Mouse (Mus musculus) spleen, postnatal 36 days (tissue): ENCODE measurements around the gene Slc25a16.
"Not testable (repeated sequence)": the region's sequence is repeated elsewhere in the genome, so short reads cannot be mapped to it uniquely, and the experiment has no call there.

Experiments
- DNase-seq, 2 experiments: peaks; one replicate each; pipeline ENCODE4 v3.0.0; 2022; ENCODE audit warnings: low spot score in 2 of 2, mixed read lengths in 1 of 2

The Slc25a16 gene

DNA sequence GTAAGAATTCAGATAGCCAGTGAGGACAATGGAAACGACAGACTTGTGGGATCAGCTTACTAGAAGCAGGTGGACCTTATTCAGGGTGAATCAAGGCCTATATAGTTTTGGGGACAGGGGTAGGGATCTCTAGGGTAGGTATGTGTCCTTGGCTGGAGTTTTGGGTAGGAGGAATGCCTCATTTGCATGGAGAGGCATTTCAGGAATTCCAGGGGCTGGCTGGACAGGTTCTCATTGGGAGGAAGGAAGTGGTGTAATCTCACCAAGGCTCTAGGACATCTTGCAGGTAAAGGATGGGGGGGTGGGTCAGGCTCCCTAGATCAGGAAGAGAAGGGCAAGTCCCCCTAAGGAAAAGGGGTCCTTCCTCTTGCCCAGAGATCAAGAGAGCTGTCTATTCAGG lies 17.6 kb upstream of the Slc25a16 start:
- no peak for DNase-seq

DNA sequence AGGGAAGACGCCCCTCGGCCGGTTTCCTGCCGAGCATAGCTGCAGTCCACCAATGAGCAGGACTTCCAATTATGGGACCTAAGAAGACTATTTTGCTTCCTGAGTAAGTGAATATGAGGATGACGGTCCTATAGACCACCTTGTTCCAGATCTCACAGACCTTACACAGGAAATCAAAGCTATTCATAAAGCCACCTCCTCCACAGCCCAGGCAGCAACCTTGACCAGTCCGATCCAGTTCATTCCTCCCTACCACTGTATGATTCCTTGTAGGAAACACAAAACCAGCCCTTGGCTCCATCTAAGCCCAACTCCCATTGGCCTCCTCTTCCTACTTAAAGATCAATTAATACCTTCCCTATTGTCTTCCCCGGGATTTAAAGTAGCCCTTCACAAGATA lies 14.1 kb upstream of the Slc25a16 start:
- no peak for DNase-seq

DNA sequence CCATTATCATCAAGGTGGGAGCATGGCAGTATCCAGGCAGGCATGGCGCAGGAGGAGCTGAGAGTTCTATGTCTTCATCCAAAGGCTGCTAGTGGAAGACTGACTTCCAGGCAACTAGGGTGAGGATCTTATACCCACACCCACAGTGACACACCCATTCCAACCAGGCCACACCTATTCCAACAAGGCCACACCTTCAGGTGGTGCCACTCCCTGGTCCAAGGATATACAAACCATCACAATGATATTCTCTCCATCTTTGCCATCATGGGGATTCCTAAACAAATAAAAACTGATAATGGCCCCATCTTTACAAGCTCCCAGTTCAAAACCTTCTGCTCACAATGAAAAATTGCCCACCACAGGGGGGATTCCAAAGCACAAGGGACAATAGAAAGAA lies 11.5 kb upstream of the Slc25a16 start, which contains the start of gene Tet1:
Tet1 (minus strand) TSS at position 101 of the 400 bp plus-strand sequence.
- not testable (repeated sequence) for DNase-seq

DNA sequence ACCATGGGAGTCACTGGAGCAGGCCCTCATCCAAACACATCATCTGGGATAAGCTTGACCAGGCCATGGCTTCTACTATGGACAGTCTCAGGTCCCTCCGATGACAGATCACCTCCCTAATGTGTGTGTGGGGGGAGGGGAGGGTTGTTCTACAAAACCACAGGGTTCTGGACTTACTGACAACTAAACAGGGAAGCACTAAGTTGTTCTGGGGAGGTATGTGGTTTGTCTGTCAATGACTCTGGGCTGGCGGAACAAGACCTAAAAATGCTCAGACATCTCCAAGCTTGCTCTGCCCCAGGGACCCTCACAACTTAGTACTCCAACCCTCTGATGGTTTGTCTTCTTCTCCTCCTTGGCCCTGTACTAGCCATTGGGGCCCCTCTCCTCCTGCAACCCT lies 9.3 kb upstream of the Slc25a16 start:
- no peak for DNase-seq

DNA sequence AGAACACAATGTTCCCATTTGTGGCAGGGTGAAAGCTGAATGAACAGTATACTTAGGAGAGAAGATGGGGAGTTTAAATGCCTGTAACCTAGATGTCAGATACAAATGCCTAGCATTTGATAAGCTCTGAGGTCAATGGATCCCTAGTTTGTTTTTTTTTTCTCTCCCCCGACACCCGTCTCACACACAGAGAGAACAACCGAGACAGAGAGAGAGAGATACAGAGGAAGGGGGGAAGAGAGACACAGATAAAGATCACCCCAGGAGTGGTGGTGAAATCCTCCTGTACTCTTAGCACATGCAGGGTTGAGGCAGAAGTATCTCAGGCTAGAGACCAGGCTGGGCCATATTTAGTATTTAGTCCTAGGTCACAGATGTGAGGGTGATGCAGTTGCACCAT lies 1.4 kb upstream of the Slc25a16 start:
- no peak for DNase-seq

DNA sequence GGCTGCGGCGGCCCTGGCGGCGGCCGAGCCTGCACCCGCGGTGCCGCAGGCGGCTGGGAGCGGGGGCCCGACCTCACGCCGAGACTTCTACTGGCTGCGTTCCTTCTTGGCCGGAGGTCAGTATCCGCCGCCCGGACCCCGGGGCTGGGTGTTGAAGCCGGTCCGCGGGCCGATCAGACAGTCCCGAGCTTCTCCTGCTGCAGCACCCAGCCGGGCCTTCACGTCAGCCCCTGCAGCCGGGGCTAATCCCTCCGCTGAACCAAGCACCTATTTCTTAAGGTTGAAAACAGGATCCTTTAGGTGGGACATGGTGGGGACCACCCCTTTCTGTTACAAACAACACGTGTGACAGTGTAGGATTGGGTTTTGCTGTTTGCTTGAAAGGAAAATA lies 328 bp downstream of the Slc25a16 start:
- DNase-seq: no peak

DNA sequence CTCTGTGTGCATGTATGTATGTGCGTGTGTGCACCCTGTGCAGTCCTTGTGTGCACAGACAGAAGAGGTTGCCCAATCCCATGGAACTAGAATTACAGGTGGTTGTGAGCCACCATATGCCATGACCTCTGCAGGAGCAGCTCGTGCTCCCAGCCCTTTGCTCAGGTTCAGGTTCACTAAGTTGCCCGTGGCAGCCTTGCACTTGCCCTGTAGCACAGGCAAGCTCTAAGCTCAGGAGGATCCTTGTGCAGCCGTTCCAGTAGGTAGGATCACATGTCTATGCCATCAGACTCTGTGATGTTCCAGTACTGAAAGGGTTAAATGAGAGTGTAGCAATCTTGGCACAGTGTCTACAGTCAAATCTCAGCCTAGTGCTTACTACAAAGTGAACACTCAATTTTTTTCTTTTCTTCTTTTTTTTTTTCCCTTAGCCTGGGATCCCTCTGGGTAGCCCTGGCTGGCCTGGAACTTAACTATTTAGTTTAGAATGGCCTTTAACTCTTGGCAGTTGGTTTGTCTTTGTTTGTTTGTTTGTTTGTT lies 3.7 kb downstream of the Slc25a16 start:
- no peak for DNase-seq

DNA sequence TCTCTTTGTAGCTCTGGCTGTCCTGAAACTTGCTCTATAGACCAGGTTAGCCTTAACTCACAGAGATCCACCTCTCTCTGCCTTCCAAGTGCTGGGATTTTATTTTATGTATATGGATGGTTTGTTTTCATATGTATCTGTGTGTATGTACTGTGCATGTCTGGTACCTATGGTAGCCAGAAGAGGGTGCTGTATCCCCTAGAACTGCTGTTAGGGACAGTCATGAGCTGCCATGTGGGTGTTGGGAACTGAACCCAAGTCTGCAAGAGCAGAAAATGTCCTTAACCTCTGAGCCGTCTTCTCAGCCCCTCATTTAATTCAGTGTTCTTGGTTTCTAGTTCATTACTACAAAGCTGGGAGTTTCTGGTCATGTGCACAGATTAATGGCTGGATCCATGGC lies 11.9 kb downstream of the Slc25a16 start:
- no peak for DNase-seq

DNA sequence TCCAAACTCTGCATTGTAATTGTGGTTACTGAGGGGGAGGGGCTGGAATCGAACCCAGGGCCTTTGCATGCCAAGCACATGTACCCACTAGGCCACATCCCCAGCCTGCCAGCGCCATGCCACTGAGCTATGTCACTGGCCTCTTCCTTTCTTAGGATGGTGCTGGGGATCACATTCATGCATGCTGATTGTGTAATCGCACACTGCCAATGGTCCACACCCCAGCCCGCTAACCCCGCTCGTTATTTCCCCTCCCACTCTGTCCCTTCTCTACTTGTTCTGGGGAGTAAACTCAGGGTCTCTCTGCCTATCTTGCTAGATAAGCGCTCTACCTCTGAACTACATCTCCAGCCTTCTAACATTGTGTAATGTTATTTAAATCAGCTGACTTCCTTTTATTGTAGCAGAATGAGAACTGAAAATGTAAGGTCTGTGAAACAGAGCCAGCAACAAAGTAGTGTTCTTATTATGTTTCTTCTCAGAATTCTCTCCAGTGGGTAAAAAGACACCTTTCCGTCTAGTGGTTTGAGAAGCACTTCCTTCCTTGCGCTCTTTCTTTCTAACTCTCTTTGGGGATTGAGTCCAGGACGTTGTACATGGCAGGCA lies 24.6 kb downstream of the Slc25a16 start:
- peak in 1 of 2 experiments; percentile 19 for DNase-seq

DNA sequence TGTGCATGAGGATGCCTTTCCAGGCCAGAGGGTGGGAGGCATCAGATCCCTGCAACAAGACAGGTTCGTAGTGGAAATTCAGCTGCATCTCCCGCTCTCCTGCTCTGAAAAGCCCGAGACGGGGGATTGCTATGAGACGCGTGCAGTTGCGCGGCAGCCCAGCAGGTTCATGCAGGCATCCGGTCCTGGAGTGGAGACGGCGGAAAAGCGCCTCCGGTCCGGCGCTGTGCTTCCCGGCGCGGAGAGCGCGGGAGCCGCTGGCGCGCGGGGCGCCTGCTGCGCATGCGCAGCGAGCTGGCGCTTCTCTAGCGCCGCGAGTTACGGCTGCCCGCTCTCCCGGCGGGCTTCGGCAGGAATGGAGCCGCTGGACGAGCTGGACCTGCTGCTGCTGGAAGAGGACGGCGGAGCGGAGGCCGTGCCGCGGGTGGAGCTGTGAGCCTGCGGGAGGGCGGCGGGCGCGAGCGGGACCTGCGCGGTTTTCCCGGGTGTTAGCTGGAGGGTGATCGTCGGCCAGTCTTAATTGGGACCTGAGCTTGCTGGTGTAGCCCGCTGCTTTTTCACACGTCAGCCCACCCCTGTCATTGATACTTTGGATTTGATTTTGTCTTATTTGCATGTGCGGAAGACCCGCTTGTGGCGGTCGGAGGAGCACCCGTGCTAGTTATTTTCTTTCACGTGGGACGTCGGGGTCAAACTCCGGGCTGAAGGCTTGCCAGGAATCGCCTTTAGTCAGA lies 26.5 kb downstream of the Slc25a16 start, which contains the start of gene Dna2:
Dna2 (plus strand) TSS at position 289 of the 734 bp plus-strand sequence.
- peak; percentile 48 to 61 for DNase-seq

DNA sequence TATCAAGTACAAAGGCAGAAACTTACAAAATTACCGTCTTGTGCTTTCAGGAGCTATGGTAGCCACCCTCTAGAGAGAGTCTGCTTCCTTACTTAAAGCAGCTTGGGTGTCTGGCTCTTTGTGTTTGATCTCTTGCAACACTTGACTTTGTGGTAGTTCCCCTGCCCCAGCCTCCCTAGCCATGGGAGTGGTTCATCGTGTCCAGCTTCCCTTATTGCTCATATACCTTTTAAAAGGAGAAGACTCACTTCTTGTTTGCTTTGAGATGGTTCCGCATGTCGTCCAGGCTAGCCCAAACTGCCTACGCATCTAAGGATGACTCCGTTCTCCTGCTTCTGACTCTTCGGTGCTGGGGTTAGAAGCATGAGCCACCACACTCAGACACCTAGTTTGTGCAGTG lies 28.1 kb downstream of the Slc25a16 start:
- peak; percentile 14 to 45 for DNase-seq

DNA sequence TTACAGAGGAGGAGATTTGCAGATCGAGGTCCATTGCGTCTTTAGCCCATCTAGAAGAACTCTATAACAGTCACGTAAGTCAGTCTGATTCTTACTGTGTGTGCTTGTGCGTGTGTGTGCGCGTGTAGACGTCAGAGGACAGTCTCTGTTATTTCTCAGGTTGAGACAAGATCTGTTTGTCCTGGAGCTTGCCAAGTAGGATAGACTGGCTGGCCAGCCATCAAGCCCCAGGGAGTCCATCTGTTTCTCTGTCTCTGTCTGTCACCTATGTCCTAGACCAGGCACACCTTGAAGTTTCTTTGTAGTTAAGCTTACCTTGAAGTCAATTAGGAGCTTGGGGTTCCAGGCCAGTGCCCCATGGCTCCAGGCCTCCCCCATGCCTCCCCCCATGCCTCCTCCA lies 43.5 kb downstream of the Slc25a16 start:
- no peak for DNase-seq

DNA sequence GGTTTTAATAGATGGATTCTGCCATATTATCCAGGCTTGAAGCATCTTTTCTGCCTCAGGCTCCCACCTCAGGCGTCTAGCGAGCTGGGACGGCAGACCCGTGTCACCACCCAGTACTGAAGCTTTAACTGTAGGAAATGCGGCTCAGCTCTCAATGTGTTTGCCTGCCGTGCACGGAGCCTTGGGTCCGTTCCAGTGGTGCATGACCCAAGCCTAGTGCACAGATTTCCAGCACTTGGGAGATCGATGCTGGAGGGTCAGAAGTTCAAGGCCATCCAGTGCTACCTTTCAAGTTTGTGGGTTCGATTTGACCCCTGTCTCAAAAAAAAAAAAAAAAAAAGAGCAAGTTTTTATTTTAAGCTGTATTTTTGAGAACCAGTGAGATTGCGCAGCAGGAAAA lies 45.4 kb downstream of the Slc25a16 start:
- no peak for DNase-seq

DNA sequence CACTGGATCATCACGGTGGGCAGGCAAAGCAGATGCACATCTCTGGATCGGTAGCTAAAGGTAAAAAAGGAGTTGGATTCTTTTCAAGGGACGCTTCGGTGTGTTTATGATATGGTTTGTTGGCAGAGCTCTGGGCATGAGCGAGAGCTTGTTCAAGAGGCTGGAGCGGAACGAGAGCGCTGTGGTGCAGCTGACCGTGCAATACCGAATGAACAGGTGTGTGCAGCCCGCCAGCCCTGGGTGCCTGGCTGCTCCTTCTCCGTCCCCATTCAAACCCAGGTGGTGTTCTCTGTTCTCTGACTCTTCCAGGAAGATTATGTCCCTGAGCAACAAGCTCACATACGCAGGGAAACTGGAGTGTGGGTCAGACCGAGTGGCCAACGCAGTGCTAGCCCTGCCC lies 45.9 kb downstream of the Slc25a16 start:
- no peak for DNase-seq

DNA sequence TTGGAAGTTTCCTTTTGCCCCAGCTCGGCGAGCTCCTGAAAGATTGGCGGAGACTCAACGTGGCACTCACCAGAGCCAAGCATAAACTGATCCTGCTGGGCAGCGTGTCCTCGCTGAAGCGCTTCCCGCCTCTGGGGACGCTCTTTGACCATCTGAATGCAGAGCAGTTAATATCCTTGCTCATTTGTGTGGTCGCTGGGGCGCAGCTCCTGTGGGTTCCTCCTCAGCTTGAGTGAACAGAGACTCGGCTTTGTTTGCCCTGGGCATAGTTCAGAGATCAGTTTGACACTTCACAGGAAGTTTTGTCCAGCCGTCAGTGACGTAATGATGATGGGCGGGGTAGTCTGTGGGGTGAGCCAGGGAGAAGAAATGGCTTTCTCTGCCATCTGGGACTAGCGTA lies 51.4 kb downstream of the Slc25a16 start:
- DNase-seq: peak; percentile 56 to 60

DNA sequence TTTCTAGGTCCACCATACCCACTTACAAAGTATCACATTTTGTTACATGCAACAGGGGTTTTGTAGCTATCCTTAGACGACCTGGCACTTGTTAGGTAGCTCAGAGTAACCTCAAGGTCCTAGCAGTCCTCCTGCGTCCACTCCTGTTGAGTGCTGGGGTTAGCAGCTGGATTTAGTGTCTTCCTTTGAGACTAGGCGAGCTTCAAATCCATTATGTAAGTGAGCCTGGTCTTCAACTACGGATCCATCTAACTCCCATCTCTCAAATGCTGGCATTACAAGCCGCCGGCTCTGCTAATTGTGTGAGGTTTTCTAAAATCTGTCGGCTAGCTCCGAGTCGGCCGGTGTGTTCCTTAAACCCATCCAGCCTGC lies 59.2 kb downstream of the Slc25a16 start:
- no peak for DNase-seq

DNA sequence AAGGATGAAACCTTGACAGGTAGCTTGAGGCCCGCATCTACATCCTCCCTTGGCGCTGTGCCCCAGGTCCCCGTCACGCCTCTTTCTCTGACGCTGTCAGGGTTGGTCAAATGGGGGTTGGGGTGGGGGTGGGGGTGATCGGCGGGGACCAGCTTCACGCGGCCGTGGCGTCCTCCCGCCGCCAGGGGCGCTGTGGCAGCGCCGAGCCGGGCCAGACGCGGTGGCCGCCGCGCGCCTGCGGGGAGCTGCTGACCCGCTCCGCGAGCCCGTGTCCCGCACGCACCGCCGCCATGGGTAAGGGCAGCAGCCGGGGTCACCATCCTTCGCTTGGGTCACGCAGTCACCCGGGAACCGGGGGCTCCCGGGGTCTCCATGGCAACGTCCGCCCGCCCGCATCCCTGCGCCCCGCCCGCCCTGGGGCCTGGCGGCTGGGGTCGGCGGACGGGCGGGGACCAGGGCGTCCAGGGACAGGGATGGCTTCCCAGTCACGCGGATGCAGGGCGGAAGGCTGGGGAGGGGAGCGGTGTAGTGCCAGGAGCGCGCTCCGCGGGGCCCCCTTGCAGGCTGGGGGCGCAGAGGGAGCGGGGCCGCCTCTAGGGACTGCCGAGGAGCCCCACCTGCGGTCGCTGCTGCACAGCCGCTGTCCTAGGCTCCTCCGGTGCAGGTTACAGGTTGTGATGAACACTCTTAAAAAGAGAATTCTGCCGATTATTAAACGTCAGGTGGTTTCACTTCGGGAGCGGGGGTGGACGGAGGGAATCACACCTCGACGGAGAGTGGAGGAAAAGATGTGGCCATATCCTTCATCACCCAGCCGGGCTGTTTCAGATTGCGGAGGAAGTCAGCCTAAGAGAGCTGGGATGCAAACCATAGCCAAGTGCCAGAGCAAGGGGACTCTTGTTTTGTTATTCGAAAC lies 59.9 kb downstream of the Slc25a16 start, which contains the start of gene Rufy2:
Rufy2 (plus strand) TSS at position 185 of the 916 bp plus-strand sequence.
- peak; percentile 73 to 81 for DNase-seq

DNA sequence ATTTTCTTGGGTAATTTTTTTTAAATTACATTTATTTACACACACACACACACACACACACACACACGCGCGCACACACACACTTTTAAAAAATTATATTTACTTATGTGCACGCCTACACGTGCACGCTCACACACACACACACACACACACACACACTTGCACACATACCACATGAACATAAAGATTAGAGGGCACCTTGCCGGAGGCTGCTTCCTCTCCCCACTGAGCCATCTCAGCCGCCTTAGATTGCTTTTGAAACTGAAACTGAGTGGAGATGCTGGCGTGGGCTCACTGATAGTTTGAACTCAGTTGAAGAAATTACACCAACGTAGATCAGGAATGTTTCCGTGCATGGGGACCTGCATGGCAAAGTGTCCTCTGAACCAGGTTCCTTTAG lies 63.6 kb downstream of the Slc25a16 start:
- peak; percentile 29 to 33 for DNase-seq

DNA sequence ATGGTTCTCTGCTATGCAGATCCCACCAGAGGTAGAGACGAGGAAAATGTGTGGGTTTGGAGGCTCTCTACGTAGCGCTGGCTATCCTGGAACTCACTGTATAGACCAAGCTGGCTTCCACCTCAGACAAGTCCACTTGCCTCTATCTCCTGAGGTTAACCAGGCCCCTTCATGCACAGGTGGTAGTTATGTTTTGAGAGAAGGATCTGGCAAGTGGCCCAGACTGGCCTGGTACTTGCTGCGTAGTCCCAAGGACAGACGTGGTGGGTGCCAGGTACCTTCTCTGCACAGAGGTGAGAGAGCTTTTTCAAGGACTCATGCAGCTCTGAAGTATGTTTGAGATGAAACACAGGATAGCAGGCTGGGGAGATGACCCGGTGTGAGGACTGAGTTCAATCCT lies 64.1 kb downstream of the Slc25a16 start:
- DNase-seq: no peak

DNA sequence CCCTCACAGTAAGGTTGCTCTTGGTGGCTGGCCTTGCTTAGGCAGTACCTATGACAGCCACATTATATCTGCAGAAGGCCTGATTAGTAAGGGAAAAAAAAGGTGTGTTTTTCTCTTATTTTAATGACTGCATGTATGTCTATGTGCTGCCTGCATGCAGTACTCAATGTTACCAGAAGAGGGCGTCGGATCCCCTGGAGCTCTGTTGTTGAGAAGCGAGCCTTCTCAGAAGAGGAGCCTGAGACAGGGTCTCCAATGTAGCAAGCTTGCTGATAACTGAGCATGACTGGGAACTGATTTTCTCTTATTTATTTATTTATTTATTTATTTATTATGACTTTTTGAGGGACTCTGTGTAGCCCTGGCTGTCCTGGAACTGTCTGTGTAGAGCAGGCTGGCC lies 66.9 kb downstream of the Slc25a16 start:
- DNase-seq: no peak

DNA sequence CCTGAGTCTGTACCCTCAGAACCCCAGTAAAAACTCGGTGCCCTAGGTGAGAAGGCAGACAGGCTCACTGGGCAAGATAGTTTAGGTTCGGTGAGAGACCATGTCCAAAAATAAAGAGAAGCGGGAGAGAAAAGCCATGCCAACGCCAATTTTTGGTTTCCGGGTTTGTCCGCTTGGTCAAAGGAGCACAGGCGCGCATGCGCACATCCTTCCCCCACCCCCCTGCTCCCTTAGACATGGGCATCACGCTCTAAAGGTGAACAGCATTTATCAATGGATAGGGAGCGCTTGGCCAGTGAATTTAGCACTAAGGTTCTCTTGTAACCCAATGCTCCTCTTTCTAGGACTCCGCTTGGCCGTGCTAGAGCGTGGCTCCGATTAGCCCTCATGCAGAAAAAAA lies 70.2 kb downstream of the Slc25a16 start:
- DNase-seq: no peak

DNA sequence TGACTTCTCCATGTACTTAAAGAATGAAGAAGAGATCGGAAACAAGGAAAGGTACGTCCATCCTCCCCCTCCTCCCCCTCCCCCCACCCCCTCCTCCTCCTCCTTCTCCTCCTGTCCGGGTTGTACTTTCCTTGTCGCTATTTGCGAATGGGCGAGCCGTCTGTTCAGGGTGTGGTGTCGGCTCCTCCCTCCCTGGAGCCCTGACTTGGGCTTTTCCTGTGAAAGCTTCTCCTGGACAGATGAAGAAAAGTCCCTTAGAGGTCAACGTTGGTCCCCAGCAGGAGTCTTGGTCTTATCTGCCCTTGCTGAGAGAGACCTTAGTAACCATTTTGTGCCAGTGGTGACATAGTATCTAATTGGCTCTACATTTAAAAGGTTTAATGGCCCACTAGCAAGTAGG lies 73.6 kb downstream of the Slc25a16 start:
- no peak for DNase-seq
